In genomic region chr10:50701736-50702135, GRCm38 (mm10) we compare ENCODE assay signal across 23 mouse cellular contexts.
A peak's percentile ranks its signal among the peaks of the same experiment; 100 is the strongest.
DNase-seq lines count a peak whose midpoint lies in the region; ATAC-seq and TF ChIP-seq lines count a peak whose summit lies in the region.
"Had no signal": no experiment of that assay in that cellular context is flagged by ENCODE, and none has a peak within 500 bp of the region (broad histone marks: within the 10 kb centered on the region; RNA-seq: fewer than 3 reads in every experiment).

No protein-coding gene starts in this region.

- peak overlapping the region; percentile 68 for H3K27ac ChIP-seq in liver, embryonic 15.5 days (replicated peaks)
- H3K27ac ChIP-seq in thymus, adult 2 months (ENCODE audit: control insufficient read depth, insufficient read depth, low read length) = no peak overlapping the region
- H3K27ac ChIP-seq: forebrain, embryonic 12.5 days; gastrocnemius, adult 2 months; hindbrain, embryonic 10.5 days; intestine, embryonic 15.5 days; limb, embryonic 10.5 days; macrophage; midbrain, embryonic 12.5 days; neural tube, embryonic 15.5 days; stomach, postnatal 0 days had no signal

- no peaks in the 10 kb centered on the region for H3K27me3 ChIP-seq in liver, embryonic 15.5 days
- H3K27me3 ChIP-seq in thymus, adult 2 months (ENCODE audit: control insufficient read depth, insufficient read depth, low read length) = no peaks in the 10 kb centered on the region
- H3K27me3 ChIP-seq: forebrain, embryonic 12.5 days; intestine, embryonic 15.5 days; midbrain, embryonic 12.5 days; neural tube, embryonic 15.5 days had no signal

- H3K36me3 ChIP-seq in liver, embryonic 15.5 days (replicated peaks) = peaks cover 7% of the 10 kb centered on the region; the same call in 1 of the 2 replicates
- peaks cover 11% of the 10 kb centered on the region; the same call in 1 of the 2 replicates for H3K36me3 ChIP-seq in thymus, adult 2 months (ENCODE audit: control insufficient read depth, insufficient read depth, low read length)
- H3K36me3 ChIP-seq: forebrain, embryonic 12.5 days; intestine, embryonic 15.5 days; limb, embryonic 10.5 days; midbrain, embryonic 12.5 days had no signal

- H3K9me3 ChIP-seq in liver, embryonic 15.5 days (replicated peaks) = no peaks in the 10 kb centered on the region
- H3K9me3 ChIP-seq: forebrain, embryonic 12.5 days; hindbrain, embryonic 10.5 days; intestine, embryonic 15.5 days; limb, embryonic 10.5 days; midbrain, embryonic 12.5 days; neural tube, embryonic 15.5 days had no signal

- no peak overlapping the region for H3K4me3 ChIP-seq in liver, embryonic 15.5 days (replicated peaks)
- no peak overlapping the region for H3K4me3 ChIP-seq in thymus, adult 2 months (ENCODE audit: control insufficient read depth, insufficient read depth, low read length)
- H3K4me3 ChIP-seq: forebrain, embryonic 12.5 days; gastrocnemius, adult 2 months; hindbrain, embryonic 10.5 days; intestine, embryonic 15.5 days; limb, embryonic 10.5 days; midbrain, embryonic 12.5 days; neural tube, embryonic 15.5 days had no signal

- H3K4me2 ChIP-seq in liver, embryonic 15.5 days = 0 out of 2 replicates have a peak overlapping the region, but pooled peaks have one; percentile 0
- H3K4me2 ChIP-seq: forebrain, embryonic 12.5 days; heart, embryonic 11.5 days; intestine, embryonic 15.5 days; midbrain, embryonic 12.5 days; neural tube, embryonic 15.5 days had no signal

- no peak overlapping the region for H3K9ac ChIP-seq in liver, embryonic 15.5 days
- H3K9ac ChIP-seq: forebrain, embryonic 12.5 days; intestine, embryonic 15.5 days; midbrain, embryonic 12.5 days; neural tube, embryonic 15.5 days had no signal

- H3K4me1 ChIP-seq in liver, embryonic 15.5 days (replicated peaks) = peaks cover 13% of the 10 kb centered on the region
- H3K4me1 ChIP-seq in thymus, adult 2 months (replicated peaks; ENCODE audit: control insufficient read depth, insufficient read depth, low read length) = no peaks in the 10 kb centered on the region
- H3K4me1 ChIP-seq: forebrain, embryonic 12.5 days; hindbrain, embryonic 10.5 days; intestine, embryonic 15.5 days; limb, embryonic 10.5 days; midbrain, embryonic 12.5 days; neural tube, embryonic 15.5 days had no signal

- ATAC-seq in erythroid progenitor cell, adult 5-6 weeks (replicated peaks; ENCODE audit: low FRiP score, poor library complexity, severe bottlenecking) = peak; percentile 83
- ATAC-seq in liver, embryonic 15.5 days (ENCODE audit: insufficient read depth) = peak; percentile 88
- no peak for ATAC-seq in frontal cortex, adult (ENCODE audit: low TSS enrichment)
- ATAC-seq: hindbrain, embryonic 16.5 days; intestine, embryonic 15.5 days; lung, postnatal 0 days had no signal

- 23% methylated on average over 2 of the region's 2 CpGs for WGBS in liver, embryonic 15.5 days (ENCODE audit: insufficient replicate concordance)
- 84% methylated on average over 2 of the region's 2 CpGs for WGBS in thymus, adult 2 months

- no peak for TF ChIP-seq POLR2A in thymus, adult 2 months (IDR thresholded peaks at IDR 0.05; ENCODE audit: control insufficient read depth, extremely low read depth, insufficient read depth, low read length, poor library complexity)

- DNase-seq in c-Kit-positive CD71-negative TER-119-negative erythroid progenitor cells, embryonic 14.5 days (ENCODE audit: low read depth) = peak; percentile 20
- DNase-seq in thymus, adult 2 months = no peak
- no peak for DNase-seq in gastrocnemius, adult 8-10 months (ENCODE audit: low spot score in 2 of 2)
- no peak for DNase-seq in urinary bladder, postnatal 10 days (ENCODE audit: low spot score)
- DNase-seq: adrenal gland, postnatal 25 days; cerebellum, adult 9-11 months; gastrocnemius, adult 2 months; kidney, adult 8-10 months; kidney, postnatal 10 days had no signal

- no peak for TF ChIP-seq CTCF in thymus, adult 2 months (IDR thresholded peaks at IDR 0.05; ENCODE audit: borderline replicate concordance, control insufficient read depth, extremely low read depth, insufficient read depth, low read length, poor library complexity)
